Mouse (Mus musculus) heart, postnatal 0 days (tissue): ENCODE measurements around the gene Mrnip.

Source experiments
- CTCF ChIP-seq: IDR thresholded peaks from 2 replicates; pipeline ENCODE4 v1.5.1; 2016; ENCODE audit warnings: antibody characterized with exemption, control low read depth, low read depth
- EP300 ChIP-seq: IDR thresholded peaks from 2 replicates; pipeline ENCODE4 v1.6.1; 2016; ENCODE audit warnings: antibody characterized with exemption, low read depth

DNA sequence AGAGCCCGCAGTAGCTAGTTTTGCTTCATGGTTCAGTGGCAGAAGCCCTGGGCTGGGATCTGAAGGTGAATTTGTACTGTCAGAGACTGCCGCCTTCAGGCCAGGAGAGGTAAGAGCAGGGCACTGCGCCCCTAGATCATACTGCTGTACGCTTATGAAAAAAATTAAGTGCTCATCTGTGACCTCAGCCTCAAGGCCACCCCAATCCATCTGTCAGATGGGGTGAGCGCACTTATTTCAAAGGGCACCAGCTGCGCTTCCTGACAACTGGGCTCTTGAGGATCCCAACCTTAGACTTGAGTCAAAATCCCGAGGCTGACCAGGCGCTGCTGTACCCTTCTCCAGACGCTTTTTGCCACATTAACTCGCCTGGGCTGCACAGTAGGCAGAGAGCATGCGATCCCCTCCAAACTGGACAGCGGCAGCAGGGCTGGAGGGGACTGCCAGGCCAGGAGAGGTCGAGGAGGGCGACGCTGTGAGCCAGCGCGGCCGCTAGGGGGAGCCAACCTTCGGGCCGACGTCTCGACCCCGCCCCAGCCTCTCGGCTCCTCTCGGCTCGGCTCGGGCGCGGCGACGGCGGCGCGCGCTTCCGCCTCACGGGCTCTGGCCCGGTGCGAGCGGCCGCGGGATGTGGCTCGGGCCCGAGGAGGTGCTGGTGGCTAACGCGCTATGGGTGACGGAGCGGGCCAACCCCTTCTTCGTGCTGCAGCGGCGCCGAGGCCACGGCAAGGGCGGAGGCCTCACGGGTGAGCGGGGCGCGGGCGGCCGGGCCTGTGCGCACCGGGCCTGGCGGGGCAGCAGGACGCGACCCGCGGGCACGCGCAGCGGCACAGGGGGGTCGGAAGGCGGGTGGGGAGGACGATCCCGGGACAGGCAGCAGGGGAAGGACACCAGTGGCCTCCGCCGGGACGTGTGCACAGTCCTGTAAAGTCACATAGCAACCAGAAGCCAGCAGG is 43.2 kb upstream of the Mrnip start, which contains the start of gene Tbc1d9b:
- TF ChIP-seq CTCF (peak; percentile 83), EP300 (no peak)
